Mouse (Mus musculus) stomach, postnatal 0 days (tissue): Measurements from ENCODE around the gene Haspin. TPM values are rescaled to one million over a fixed set of nuclear protein-coding genes. Genes with fewer than 3 reads are reported as not detected.
"Not testable (repeated sequence)": the region's sequence is repeated elsewhere in the genome, so short reads cannot be mapped to it uniquely, and the experiment has no call there.

Source experiments
- ATAC-seq: fragments of 200-750 bp; cut with Nextera tagmentation; 2 replicates; pipeline ENCODE4 v1.8.0; 2017; ENCODE audit not compliant: low FRiP score, low TSS enrichment
- DNase-seq: peaks from one replicate; pipeline ENCODE4 v3.0.0-alpha.2; 2016; ENCODE audit warnings: low spot score
- H3K27ac ChIP-seq: fragments of 300-500 bp; sonication (generic); replicated peaks from 2 replicates; pipeline ENCODE4 v1.5.1; 2014; ENCODE audit warnings: mild to moderate bottlenecking, control low read depth
- H3K27me3 ChIP-seq: fragments of 300-500 bp; sonication (generic); 2 replicates; pipeline ENCODE4 v1.6.1; 2014; ENCODE audit warnings: low read length; ENCODE audit not compliant: control insufficient read depth, insufficient read depth
- H3K36me3 ChIP-seq: fragments of 300-500 bp; sonication (generic); 2 replicates; pipeline ENCODE4 v1.6.1; 2014; ENCODE audit warnings: low read length, mixed read lengths; ENCODE audit not compliant: control insufficient read depth, insufficient read depth
- H3K4me1 ChIP-seq: fragments of 300-500 bp; sonication (generic); replicated peaks from 2 replicates; pipeline ENCODE4 v1.6.1; 2014; ENCODE audit warnings: antibody characterized with exemption; ENCODE audit not compliant: control insufficient read depth, insufficient read depth
- H3K4me2 ChIP-seq: fragments of 300-500 bp; sonication (generic); replicated peaks from 2 replicates; pipeline ENCODE4 v1.6.1; 2014; ENCODE audit warnings: low read depth, mild to moderate bottlenecking, control low read depth, moderate library complexity
- H3K4me3 ChIP-seq: fragments of 300-500 bp; sonication (generic); 2 replicates; pipeline ENCODE4 v1.5.1; 2014; ENCODE audit warnings: low read depth, low read length, control low read depth
- H3K9ac ChIP-seq: fragments of 300-500 bp; sonication (generic); 2 replicates; pipeline ENCODE4 v1.6.1; 2014; ENCODE audit warnings: mild to moderate bottlenecking, low read length, control low read depth, mixed read lengths
- H3K9me3 ChIP-seq: fragments of 300-500 bp; sonication (generic); 2 replicates; pipeline ENCODE4 v1.6.1; 2016; ENCODE audit warnings: low read length; ENCODE audit not compliant: control insufficient read depth
- CTCF ChIP-seq: IDR thresholded peaks from 2 replicates; pipeline ENCODE4 v1.5.1; 2016; ENCODE audit warnings: antibody characterized with exemption, low read depth, mild to moderate bottlenecking, moderate library complexity
- EP300 ChIP-seq: optimal IDR thresholded peaks from 2 replicates; pipeline ENCODE3; 2016; ENCODE audit warnings: antibody characterized with exemption
- WGBS: fragments of 180-500 bp; shearing (Covaris S2); extraction: QIAGEN DNeasy Blood & Tissue Kit; methylation state at CpG from one replicate; pipeline ENCODE4 v1.1.7; 2014; 5-methylcytosine and 5-hydroxymethylcytosine counted together
- polyA plus RNA-seq: library from polyadenylated mRNA; unstranded; fragments of >200 nt; fragmentation: Nextera tagmentation; extraction: Ambion mirVana; gene quantifications from 2 replicates; pipeline ENCODE4 v1.2.1, GENCODE M21; 2015

Gene Haspin
- polyA plus RNA-seq, 1 experiment from 2014 or later: 3.6 TPM

DNA sequence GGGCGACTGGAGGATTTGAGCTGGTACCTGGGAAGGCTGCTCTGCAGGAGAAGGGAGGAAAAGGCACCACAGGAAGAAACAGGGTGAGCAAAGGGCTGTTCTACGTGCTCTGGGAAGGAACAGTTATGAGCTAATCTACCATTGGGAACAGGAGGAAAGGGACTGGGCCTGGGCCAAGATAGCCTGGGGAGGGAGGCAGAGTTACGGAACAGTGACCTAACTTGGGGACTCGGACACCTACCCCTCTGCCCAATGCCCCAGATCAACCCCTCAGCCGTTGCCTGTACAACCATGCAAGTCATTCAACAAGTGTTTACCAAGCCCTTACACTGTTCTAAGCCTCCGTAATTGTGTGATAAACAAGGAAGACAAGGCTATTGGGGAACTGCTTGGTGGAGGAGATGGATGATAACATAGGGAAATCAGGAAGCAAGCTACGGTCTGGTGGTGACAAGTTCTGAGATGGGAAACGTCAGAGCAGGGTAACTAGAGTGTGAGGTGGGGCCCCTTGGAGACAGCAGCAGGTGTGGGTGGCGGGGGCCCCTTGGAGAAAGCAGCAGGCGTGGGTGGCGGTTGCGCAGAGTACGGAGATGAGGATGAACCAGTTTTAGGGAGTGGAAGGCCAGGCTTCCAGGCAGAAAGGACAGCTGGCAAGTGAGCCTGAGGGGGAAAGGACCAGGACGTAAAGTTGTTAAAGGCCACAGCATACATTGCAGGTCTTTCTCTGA is 29.0 kb downstream of the Haspin start:
- no peak overlapping the region for H3K9ac ChIP-seq
- H3K27me3 ChIP-seq: no peaks in the 10 kb centered on the region
- H3K27ac ChIP-seq: no peak overlapping the region
- no peaks in the 10 kb centered on the region for H3K9me3 ChIP-seq
- no peak for DNase-seq
- TF ChIP-seq CTCF (no peak), EP300 (no peak)
- no peak for ATAC-seq
- 70% methylated on average over 14 of the region's 14 CpGs for WGBS
- no peak overlapping the region for H3K4me3 ChIP-seq
- no peaks in the 10 kb centered on the region for H3K4me1 ChIP-seq
- no peak overlapping the region for H3K4me2 ChIP-seq
- H3K36me3 ChIP-seq: no peaks in the 10 kb centered on the region

DNA sequence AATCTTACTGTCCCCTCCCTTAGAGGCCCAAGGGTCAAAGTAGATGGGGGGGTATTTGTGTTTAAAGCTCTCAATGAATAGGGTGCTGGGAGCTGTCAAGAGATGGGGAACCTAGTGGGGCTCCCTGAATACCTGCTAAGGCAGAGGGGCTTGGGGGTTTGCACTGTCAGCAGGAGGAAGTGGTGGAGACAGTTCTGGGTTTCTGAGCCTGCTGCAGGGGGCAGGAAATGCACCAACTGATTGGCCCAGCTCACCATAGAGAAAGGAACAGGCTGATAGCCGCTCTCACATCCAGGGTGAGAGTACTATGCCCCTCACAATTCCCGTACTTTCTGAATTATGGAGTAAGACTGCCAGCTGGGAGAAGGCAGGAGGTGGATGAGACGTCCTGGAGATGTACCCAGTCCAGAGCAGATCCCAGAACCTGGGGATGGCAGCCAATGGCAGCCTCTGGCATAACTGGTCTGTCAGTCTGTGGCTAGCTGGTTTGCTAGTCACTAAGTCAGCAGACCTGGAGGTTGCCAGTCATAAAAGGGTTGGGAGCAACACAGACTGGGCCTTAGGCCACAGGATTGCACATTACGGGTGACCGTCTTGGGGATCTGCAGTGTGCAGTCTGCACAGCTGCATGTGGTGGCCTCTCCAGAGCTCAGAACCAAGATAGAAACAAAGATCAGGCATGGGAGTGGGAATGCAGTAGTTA is 29.7 kb downstream of the Haspin start:
- Histone ChIP-seq H3K9ac (no peak overlapping the region), H3K9me3 (no peaks in the 10 kb centered on the region), H3K36me3 (no peaks in the 10 kb centered on the region), H3K27me3 (no peaks in the 10 kb centered on the region), H3K4me1 (no peaks in the 10 kb centered on the region), H3K27ac (no peak overlapping the region), H3K4me3 (no peak overlapping the region), H3K4me2 (no peak overlapping the region)
- DNase-seq (no peak), ATAC-seq (no peak)
- no peak for TF ChIP-seq EP300
- WGBS: 69% methylated on average over 5 of the region's 5 CpGs

- H3K4me3 ChIP-seq, ATAC-seq, H3K36me3 ChIP-seq, H3K4me1 ChIP-seq, DNase-seq, H3K9me3 ChIP-seq, H3K27me3 ChIP-seq, H3K9ac ChIP-seq, H3K4me2 ChIP-seq, H3K27ac ChIP-seq: not testable (repeated sequence)
- 38% methylated on average over 3 of the region's 3 CpGs for WGBS
- TF ChIP-seq CTCF: peak; percentile 63
Observed at GRCm38 (mm10) chr11:73107358-73107757, 30.7 kb downstream of the Haspin start.

DNA sequence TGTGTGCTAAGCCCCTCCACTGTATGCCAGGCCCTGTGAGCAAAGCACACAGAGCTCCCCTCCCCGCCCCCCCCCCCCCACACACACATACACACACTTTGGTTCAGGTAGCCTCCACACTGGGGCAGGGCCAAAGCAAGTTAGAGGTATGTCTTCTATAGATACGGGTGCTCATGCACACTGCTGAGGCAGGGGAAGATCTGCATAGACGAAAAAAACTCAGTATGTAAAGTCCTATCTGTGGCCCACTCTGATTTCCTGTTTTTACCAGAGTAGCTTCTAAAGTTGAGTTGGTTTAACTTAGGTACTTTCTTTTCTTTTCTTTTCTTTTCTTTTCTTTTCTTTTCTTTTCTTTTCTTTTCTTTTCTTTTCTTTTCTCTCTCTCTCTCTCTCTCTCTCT is 32.8 kb downstream of the Haspin start:
- Histone ChIP-seq H3K9me3 (no peaks in the 10 kb centered on the region), H3K4me1 (no peaks in the 10 kb centered on the region), H3K27me3 (no peaks in the 10 kb centered on the region), H3K4me3 (no peak overlapping the region), H3K4me2 (no peak overlapping the region), H3K27ac (no peak overlapping the region), H3K36me3 (no peaks in the 10 kb centered on the region), H3K9ac (no peak overlapping the region)
- DNase-seq (no peak), ATAC-seq (no peak)
- TF ChIP-seq EP300: no peak
- TF ChIP-seq CTCF: no peak
- WGBS: 47% methylated on average over 3 of the region's 3 CpGs

DNA sequence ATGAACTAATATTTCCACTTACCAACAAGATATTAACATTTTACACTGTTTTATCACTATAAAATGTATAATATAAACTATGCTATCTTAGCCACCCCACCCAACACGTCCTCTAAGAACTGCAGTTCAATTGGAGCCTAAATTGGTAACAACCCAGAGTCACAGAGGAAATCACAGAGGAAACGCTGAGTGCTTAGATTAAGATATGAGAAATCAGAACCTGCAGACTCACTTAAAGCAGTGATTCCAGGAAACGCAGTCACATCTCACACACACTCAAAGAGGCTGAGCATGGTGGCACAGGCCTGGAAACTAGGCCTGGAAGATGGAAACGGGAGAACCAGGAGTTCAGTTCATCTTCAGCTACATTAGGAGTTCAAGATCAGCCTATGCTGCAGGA is 36.8 kb downstream of the Haspin start:
- no peak overlapping the region for H3K4me3 ChIP-seq
- H3K9ac ChIP-seq: no peak overlapping the region
- H3K27ac ChIP-seq: no peak overlapping the region
- ATAC-seq (no peak), DNase-seq (no peak)
- 64% methylated on average over 4 of the region's 4 CpGs for WGBS
- no peaks in the 10 kb centered on the region for H3K27me3 ChIP-seq
- H3K36me3 ChIP-seq: no peaks in the 10 kb centered on the region
- H3K4me1 ChIP-seq: no peaks in the 10 kb centered on the region
- H3K4me2 ChIP-seq: no peak overlapping the region
- TF ChIP-seq EP300 (no peak), CTCF (no peak)
- H3K9me3 ChIP-seq: no peaks in the 10 kb centered on the region
